Mouse (Mus musculus) erythroid progenitor cell, adult 5-6 weeks (primary cell): Measurements from ENCODE around the gene D10Jhu81e. TPM values are rescaled to one million over a fixed set of nuclear protein-coding genes. Genes with fewer than 3 reads are reported as not detected.
"Not testable (repeated sequence)": the region's sequence is repeated elsewhere in the genome, so short reads cannot be mapped to it uniquely, and the experiment has no call there.

Source experiments
- ATAC-seq: replicated peaks from 2 replicates; pipeline ENCODE4 v1.8.0; 2016; ENCODE audit warnings: moderate number of reproducible peaks, mild to moderate bottlenecking, moderate TSS enrichment, inconsistent platforms; ENCODE audit not compliant: poor library complexity, low FRiP score, severe bottlenecking
- total RNA-seq, 2 experiments: library from RNA; stranded (forward) in 1 of 2; stranded (reverse) in 1 of 2; fragments of 150-400 nt in 1 of 2; fragments of 186-747, 209-891 nt in 1 of 2; gene quantifications; 2 replicates each; pipeline versions ENCODE4 v1.2.3 to v1.2.4; 2015 to 2017; ENCODE audit warnings: low replicate concordance in 2 of 2

D10Jhu81e gene
- 14.4 and 36.9 TPM in 2 replicates for total RNA-seq (2015; ENCODE audit: low replicate concordance)
- total RNA-seq (2017; ENCODE audit: low replicate concordance): 14.1 and 23.9 TPM in 2 replicates

DNA sequence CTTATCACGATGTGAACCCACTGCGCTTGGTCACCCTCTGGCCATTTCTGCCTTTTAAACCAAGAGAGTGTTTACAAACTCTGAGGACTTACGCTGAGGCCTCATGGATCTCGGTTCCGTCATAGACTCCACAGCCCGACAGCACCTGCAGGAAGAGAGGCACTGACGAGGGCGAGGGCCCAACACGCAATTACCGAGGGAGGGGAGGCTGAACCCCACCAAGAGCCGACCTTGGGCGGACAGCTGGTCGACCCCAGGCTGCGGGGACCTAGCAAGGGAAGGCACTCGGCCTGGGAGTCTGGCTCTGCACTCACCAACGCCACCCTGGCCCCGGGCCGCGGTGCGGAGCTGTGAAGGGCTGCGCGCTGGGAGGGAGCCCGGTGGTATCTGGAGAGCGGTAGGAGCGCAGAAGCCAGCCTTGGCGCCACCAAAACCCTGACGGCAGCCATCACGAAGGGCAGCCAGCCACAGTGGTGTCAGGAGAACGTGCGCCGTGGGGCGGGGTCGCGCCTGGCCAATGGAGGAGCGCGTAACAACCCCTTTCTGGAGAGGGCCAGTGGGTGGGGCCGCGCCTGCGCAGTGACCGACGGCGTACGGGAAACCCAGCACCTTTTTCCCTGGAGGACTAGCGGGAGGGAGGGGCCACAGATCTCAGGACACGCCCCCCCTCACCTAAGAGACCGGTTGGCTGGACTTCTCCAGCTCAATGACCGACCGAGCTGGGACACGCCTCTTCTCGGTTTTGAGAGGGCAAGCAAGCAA is at the start of gene D10Jhu81e:
Gene D10Jhu81e (minus strand): TSS at position 502 of the 762 bp plus-strand sequence.
- ATAC-seq: peak; percentile 92

- no peak for ATAC-seq
These were observed 49.0 kb upstream of the D10Jhu81e start for GRCm38 (mm10) chr10:78218576-78218975.

DNA sequence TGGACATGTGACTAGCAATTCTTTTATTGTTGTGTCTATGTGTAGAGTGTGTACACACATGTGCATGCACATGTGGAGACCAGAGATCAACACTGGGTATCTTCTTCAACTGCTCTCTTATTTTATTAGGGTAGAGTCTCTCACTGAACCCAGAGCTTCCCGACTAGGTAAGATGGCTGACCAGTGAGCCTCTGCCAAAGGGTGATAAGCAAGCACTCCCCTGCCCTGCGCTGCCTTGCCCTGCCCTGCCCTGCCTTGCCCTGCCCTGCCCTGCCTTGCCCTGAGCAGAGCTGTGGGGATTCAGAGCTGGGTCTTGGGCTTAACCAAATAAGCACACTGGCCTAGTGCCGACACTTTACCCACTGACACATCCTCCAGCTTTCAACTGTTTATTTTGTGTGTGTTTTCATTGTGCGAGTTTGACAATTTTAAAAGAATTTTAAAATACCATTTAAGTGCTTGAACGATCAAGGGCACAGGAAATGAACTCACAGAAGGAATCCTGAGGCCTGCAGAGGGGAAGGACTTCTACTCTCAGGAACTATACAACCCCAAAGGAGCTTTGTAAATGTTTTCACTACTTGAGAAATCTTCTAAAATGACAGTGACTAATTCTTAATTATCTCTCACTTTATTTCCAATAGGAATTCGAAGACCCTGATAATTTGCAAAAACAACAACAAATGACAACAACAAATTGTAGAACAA is 46.9 kb upstream of the D10Jhu81e start:
- ATAC-seq: peak; percentile 90

DNA sequence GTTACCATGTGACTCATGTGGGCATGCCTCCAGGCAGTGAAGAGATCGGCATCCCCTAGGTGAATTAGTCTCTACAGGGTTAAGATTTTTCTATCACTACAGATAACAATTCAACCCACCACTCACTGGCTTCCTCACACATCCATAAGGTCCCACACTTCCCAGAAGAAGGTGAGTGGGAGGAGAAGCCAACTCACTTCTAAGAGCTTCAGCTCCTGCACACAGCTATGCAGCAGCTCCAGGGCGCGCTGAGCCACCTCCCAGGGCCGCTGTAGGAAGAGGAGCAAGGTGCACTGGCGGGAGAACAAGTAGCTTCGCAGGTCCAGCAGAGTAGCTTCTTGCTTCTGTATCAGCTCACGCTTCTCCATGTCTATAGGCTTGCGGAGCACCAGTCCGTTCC is 44.8 kb upstream of the D10Jhu81e start:
- no peak for ATAC-seq

DNA sequence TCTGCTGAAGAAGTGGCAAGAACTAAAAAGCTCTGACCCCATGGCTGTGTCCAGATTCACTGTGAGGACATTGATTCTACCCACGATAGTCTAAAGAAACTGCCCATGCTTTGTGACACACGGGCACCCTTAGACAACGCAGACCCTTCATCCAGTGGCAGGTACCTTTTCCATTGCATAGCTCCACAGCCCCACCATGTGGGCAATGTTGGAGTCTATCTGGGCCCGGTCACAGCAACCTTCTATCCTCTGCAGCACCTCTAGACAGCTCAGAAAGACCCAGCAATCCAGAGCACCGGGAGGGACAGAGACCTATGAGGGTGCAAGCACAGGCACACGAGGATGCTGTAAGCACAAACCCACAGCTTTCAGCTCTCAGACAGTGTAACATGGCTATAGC is 41.7 kb upstream of the D10Jhu81e start:
- 0 out of 2 replicates have a peak, but pooled peaks have one; percentile 35 for ATAC-seq

DNA sequence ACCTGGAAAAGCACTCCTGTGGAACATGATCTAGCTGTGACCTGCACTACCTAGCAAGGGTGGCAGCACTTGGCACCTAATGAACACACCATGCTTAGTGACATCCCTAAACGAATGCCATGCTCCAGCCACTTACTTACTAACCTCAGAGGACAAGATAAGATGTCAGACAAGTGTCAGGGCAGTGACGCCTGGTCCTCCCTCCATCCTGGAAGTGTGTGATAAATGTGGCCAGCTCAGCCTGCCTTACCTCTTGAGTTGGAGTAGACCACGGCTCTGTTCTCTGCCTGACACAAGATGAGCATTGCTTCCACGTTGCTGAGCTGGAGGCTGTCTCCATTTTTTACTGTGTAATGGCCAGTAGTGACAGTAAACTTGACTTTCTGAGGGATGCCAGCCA is 31.6 kb upstream of the D10Jhu81e start:
- ATAC-seq: peak; percentile 78

- ATAC-seq: no peak
These were observed 23.4 kb upstream of the D10Jhu81e start for GRCm38 (mm10) chr10:78192933-78193332.

- not testable (repeated sequence) for ATAC-seq
These were observed 16.5 kb upstream of the D10Jhu81e start for GRCm38 (mm10) chr10:78186076-78186475.

GRCm38 (mm10) chr10:78185381-78185725 is 15.8 kb upstream of the D10Jhu81e start:
- peak; percentile 52 for ATAC-seq

DNA sequence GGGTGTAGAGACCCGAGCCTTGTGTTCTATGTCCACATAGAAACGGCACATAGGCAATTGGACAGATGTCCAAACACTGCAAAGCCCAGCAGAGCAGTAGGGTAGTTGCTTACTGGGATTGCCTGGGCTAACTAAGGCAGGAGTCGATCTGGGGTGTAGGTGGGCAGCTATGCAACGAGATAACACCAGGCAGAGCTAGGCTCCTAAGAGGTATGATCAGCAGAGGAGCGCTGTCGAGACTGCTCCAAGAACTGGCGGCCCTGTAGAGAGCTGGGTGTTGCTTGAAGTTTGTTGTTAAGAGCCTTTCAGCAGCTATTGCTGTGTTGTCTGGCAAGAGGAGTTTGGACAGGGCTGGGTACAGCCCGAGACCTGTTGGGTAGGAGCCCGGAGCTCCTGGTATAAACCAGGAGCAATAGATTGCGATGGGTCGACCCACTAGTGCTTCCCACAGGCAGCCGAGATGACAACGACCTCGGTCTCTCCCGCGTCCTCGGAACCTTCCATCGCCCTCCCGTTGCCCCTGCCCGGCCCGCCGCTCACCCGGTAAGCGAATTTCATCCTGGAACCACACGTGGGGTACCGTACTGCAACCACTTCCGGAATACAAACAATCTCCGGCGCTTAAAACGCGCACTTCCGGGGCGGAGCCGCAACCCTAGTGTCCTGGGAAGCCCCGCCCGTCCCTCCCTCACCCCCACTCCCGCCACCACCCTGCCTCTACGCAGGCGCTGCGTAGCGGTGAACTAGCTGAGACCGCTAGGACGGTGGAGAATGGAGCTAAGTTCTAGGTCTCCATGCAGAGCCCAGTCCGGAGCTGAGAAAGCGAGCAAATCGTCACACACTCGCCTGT is 15.2 kb upstream of the D10Jhu81e start, which contains the start of gene Pwp2:
Gene Pwp2 (minus strand): TSS at position 619 of the 850 bp plus-strand sequence.
- peak; percentile 89 for ATAC-seq

DNA sequence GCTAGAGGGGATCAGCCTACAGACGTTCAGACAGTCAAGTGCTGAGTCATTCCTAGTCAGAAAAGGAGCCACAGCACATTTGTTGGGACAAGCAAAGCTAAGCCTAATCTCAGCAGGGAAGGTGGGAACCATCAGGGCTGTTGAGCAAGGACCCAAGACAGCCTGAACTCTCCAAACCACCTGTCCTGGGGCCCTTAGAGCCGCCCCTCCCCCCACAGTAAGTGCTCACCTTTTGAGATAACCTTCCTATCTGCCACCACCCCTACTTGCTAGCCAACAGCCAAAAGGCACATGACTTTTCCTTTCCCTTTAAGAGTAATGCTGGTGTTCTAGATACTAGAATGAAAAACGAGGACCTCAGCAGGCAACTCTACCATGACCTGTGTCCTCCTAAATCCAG is 14.0 kb upstream of the D10Jhu81e start:
- ATAC-seq: no peak

DNA sequence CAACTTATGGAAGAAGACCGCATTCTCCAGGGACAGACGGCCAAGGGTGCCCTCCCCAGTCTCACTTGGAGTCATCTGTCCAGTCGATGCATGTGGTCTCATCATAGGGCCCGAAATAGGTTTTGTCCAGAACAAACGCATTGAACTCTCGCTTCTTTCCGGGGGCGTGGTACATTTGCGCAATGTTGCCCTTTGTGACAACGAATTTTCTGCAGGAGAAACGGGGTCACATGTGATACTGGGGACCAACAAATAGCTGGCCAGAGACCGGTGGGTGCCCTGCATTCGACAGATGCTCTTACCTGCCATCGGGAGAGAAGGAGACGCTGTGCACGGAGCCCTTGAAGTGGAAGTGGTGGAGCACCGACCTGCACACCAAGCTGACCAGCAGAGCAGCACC is 12.7 kb upstream of the D10Jhu81e start:
- no peak for ATAC-seq

GRCm38 (mm10) chr10:78174474-78174873 is 4.9 kb upstream of the D10Jhu81e start:
- no peak for ATAC-seq

DNA sequence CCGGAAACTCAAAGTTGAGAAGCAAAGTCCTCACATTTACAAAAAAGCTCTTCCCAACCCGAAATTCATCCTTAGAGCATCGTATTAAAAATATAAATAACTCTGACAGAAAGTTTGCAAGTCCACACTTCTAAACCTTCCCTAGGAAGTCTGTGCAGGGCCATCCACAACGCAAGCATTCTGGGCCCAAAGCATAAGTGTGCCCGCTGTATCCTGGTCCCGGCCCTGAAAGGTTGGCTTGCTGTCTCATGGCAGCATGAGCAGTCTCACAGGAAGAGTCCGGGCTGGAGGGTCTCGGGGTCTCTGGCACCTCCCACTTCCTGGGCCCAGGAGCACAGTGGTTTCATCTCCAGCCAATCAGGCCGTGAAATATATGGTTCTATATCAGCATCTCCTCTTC is 2.0 kb upstream of the D10Jhu81e start:
- no peak for ATAC-seq

- no peak for ATAC-seq
These were observed 1.5 kb upstream of the D10Jhu81e start for GRCm38 (mm10) chr10:78171057-78171456.

DNA sequence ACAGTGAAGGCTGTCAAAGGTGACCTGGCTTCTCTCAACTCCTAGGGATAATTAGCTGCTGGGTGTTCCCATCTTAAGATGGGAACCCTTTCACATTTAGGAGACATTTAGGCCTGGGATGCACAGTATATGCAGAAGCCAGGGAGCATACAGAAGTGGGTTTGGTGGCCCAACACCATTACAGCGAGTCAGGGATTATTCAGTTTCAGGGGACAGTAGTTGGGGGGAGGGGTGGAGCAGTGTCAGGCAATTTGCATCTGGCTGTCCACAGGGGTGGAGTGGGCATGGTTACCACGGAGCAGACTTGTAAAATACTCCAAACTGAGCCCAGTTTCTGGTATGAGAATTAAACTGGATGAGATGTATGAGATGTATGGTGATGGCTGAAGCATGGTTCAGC is 863 bp upstream of the D10Jhu81e start:
- ATAC-seq: no peak

GRCm38 (mm10) chr10:78168792-78169191 is 790 bp downstream of the D10Jhu81e start:
- no peak for ATAC-seq

- ATAC-seq: no peak
These were observed 1.8 kb downstream of the D10Jhu81e start for GRCm38 (mm10) chr10:78167775-78168174.

DNA sequence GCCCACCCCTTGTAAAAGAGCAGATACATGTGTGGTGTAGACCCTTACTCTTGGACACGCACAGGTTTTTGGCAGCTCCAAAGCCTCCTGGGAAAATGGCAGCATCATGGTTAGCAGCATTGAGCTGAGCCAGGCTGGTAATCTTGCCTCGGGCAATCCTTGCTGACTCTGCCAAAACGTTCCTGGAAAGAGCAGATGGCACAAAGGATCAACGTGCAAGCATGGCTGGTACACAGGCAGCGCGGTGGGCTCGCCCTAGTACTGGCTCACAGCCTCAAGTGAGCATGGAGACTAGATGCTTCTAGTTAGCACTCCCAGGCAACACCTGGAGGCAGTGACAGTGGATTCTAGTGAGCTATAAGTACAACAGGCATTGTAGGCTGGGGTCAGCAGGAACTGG is 2.2 kb downstream of the D10Jhu81e start:
- ATAC-seq: no peak
